Mouse (Mus musculus) liver, adult 2 months (tissue): ENCODE data around the gene Dock1. TPM values are rescaled to one million over a fixed set of nuclear protein-coding genes. Genes with fewer than 3 reads are reported as not detected.

Source experiments
- DNase-seq: peaks from one replicate; pipeline ENCODE4 v3.0.0-alpha.2; 2011; ENCODE audit warnings: low read depth, low spot score; ENCODE audit errors: extremely low read depth
- H3K27ac ChIP-seq: fragments of 200-500 bp; replicated peaks from 2 replicates; pipeline ENCODE4 v1.5.1; 2012; ENCODE audit warnings: low read depth, mild to moderate bottlenecking, control low read depth, inconsistent platforms, low read length; ENCODE audit not compliant: insufficient read depth
- H3K27me3 ChIP-seq: fragments of 200-500 bp; 2 replicates; pipeline ENCODE4 v1.6.1; 2012; ENCODE audit warnings: mild to moderate bottlenecking, moderate library complexity, low read length, inconsistent platforms; ENCODE audit not compliant: control insufficient read depth, insufficient read depth
- H3K36me3 ChIP-seq: fragments of 200-500 bp; 2 replicates; pipeline ENCODE4 v1.6.1; 2012; ENCODE audit warnings: low read length, inconsistent platforms; ENCODE audit not compliant: control insufficient read depth, insufficient read depth
- H3K4me1 ChIP-seq: fragments of 200-500 bp; 2 replicates; pipeline ENCODE4 v1.6.1; 2011; ENCODE audit warnings: low read length; ENCODE audit not compliant: control insufficient read depth, insufficient read depth
- H3K4me3 ChIP-seq: fragments of 200-500 bp; 2 replicates; pipeline ENCODE4 v1.5.1; 2011; ENCODE audit warnings: low read depth, mild to moderate bottlenecking, control low read depth, low read length, moderate library complexity; ENCODE audit not compliant: insufficient read depth
- H3K79me2 ChIP-seq: fragments of 200-500 bp; 2 replicates; pipeline ENCODE4 v1.6.1; 2012; ENCODE audit warnings: inconsistent platforms, mild to moderate bottlenecking, low read length, moderate library complexity; ENCODE audit not compliant: control insufficient read depth, insufficient read depth
- H3K9ac ChIP-seq: fragments of 200-500 bp; 2 replicates; pipeline ENCODE4 v1.6.1; 2012; ENCODE audit warnings: low read depth, mild to moderate bottlenecking, control low read depth, inconsistent platforms, low read length
- CTCF ChIP-seq: fragments of 200-500 bp; IDR thresholded peaks from 2 replicates; pipeline ENCODE4 v1.5.1; 2011; ENCODE audit warnings: low read depth, low read length, control low read depth
- POLR2A ChIP-seq: fragments of 200-500 bp; IDR thresholded peaks from 2 replicates; pipeline ENCODE4 v1.6.1; 2011; ENCODE audit warnings: low read length, control low read depth; ENCODE audit not compliant: insufficient read depth; ENCODE audit errors: extremely low read depth
- WGBS: fragments of 180-500 bp; shearing (Covaris S2); methylation state at CpG from one replicate; pipeline ENCODE4 v1.1.7; 2018; 5-methylcytosine and 5-hydroxymethylcytosine counted together
- polyA plus RNA-seq: library from polyadenylated mRNA; depleted of rRNA; stranded (reverse); fragments of >200 nt; gene quantifications from 2 replicates; pipeline ENCODE4 v1.2.3, GENCODE M21; 2012
- total RNA-seq: library from RNA; depleted of rRNA; stranded (reverse); fragments of >200 nt; gene quantifications from 2 replicates; pipeline ENCODE4 v1.2.3, GENCODE M21; 2014

The Dock1 gene
- total and polyA plus RNA-seq, 2 experiments, result 2.4 to 17.0 TPM

DNA sequence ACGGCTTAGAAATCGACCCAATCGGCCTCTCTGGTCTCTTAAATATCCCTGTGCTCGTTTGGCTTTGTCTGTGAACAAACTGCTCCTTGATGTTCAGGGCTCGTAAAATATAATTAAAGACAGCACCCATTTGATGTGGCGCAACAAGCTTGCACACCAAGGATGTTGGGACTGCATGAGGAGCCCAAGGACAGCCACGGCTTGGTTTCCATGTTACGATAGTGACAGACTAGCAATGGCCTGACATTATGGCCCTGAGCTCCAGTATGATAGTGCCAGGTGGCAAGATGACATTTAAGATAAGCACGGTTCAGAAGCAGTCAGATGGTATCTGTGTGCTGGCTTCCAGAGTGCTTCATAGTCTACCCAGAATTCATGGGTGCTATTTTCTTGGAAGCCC, 332.4 kb downstream of the Dock1 start:
- no peak overlapping the region for H3K9ac ChIP-seq
- H3K27me3 ChIP-seq, result no peaks in the 10 kb centered on the region
- no peak overlapping the region for H3K4me3 ChIP-seq
- no peaks in the 10 kb centered on the region for H3K36me3 ChIP-seq
- no peaks in the 10 kb centered on the region for H3K4me1 ChIP-seq
- TF ChIP-seq CTCF (no peak), POLR2A (no peak)
- 92% methylated on average over 9 of the region's 9 CpGs for WGBS
- no peak for DNase-seq
- H3K79me2 ChIP-seq, result no peaks in the 10 kb centered on the region
- no peak overlapping the region for H3K27ac ChIP-seq

DNA sequence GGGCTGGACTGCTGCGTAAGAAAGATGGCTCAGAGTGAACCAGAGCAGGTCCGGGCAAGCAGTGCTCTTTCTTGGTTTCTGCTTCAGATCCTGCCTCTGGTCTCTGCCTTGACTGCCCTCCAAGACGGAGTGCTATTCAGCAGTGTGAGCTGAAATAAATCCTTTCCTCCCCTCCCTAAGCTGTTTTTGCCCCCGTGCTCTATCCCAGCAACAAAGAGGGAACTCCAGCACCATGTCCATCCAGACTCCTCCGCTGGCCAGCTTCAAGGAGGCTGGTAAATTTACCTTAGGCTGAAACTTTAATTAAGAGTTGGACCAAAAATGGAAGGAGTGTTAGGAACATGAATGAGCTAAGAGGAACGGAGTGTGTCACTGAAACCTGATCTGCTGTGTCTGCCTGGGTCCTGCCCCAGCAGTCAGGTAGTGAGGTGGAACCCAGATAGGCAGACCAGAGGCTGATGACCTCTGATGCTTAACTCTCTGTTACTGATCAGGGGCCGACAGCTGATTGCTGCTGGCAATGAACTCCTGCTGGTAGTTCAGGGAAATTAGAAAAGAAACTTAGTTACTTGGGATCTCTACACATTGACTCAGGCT, 335.6 kb downstream of the Dock1 start:
- Histone ChIP-seq H3K79me2 (no peaks in the 10 kb centered on the region), H3K4me1 (no peaks in the 10 kb centered on the region), H3K27ac (no peak overlapping the region), H3K36me3 (no peaks in the 10 kb centered on the region), H3K9ac (no peak overlapping the region), H3K4me3 (no peak overlapping the region), H3K27me3 (no peaks in the 10 kb centered on the region)
- WGBS, result 81% methylated on average over 7 of the region's 7 CpGs
- DNase-seq, result no peak
- TF ChIP-seq CTCF (no peak), POLR2A (no peak)

DNA sequence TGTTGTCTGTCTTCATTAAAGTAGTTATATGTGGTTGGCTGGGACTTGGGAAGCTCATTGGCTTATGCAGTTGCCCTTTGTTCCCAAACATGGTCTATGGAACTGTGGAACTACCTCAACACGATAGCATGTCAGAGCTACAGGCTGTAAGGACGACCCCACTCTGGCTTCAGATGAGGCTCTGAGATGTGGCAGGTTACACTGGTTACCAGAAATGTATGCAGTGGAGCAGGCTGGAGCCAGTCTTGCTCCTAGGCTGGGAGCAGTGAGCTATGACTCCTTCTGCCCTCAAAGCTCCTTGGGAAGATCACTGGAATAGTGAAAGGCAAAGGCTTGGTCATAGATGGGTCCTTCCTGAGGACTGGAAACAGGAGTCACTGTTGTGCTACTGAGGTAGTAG, 337.6 kb downstream of the Dock1 start:
- no peaks in the 10 kb centered on the region for H3K4me1 ChIP-seq
- WGBS, result 31% methylated on average over 2 of the region's 2 CpGs
- H3K36me3 ChIP-seq, result no peaks in the 10 kb centered on the region
- TF ChIP-seq POLR2A (no peak), CTCF (no peak)
- H3K27ac ChIP-seq, result no peak overlapping the region
- H3K27me3 ChIP-seq, result no peaks in the 10 kb centered on the region
- no peak for DNase-seq
- H3K79me2 ChIP-seq, result no peaks in the 10 kb centered on the region
- no peak overlapping the region for H3K4me3 ChIP-seq
- H3K9ac ChIP-seq, result no peak overlapping the region

DNA sequence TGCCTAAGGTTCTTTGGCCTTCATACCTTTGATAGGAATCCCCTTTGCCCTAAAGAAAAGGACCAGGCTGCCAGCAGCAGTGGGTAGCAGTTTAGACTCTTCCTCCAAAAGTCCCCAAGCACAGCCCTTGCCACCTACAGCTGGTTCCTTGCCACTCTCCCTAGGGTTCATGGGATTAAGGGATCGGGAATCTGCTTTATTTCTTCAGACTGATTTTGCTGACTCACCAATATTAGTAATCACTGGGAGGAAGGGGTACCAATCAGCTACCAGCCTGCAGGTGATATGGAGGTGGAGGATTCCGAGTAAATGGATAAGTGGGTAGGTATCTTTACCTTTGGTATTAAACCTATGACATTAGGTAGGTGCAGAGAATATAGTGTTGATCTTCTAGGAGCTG, 340.5 kb downstream of the Dock1 start:
- no peak for DNase-seq
- H3K4me3 ChIP-seq, result no peak overlapping the region
- no peaks in the 10 kb centered on the region for H3K79me2 ChIP-seq
- TF ChIP-seq POLR2A, result no peak
- no peak for TF ChIP-seq CTCF
- no peaks in the 10 kb centered on the region for H3K36me3 ChIP-seq
- H3K27me3 ChIP-seq, result no peaks in the 10 kb centered on the region
- no peaks in the 10 kb centered on the region for H3K4me1 ChIP-seq
- H3K27ac ChIP-seq, result no peak overlapping the region
- H3K9ac ChIP-seq, result no peak overlapping the region
- 95% methylated on average over 2 of the region's 2 CpGs for WGBS

DNA sequence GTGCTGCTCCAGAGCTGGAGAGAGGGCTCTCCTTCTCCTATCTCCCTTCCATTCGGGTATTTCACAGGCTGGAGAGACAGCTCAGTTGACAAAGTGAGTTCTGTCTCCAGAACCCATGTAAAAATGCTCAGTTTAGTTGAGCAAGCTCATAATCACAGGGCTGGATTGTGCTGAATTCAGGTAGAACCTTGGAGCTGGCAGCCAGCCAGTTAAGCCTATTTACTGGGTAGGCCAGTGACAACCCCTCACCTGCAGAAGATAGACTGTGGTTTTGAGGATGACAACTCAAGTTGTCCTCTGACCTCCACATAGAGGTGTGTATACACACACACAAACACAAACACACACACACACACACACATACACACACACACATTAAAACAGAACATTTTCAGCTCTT, 347.1 kb downstream of the Dock1 start:
- no peaks in the 10 kb centered on the region for H3K36me3 ChIP-seq
- DNase-seq, result no peak
- H3K4me3 ChIP-seq, result no peak overlapping the region
- WGBS, result 76% methylated on average over 1 of the region's 1 CpGs
- no peaks in the 10 kb centered on the region for H3K79me2 ChIP-seq
- no peak overlapping the region for H3K27ac ChIP-seq
- no peaks in the 10 kb centered on the region for H3K27me3 ChIP-seq
- no peak overlapping the region for H3K9ac ChIP-seq
- peaks cover 3% of the 10 kb centered on the region; the same call in 1 of the 2 replicates for H3K4me1 ChIP-seq
- TF ChIP-seq POLR2A (no peak), CTCF (no peak)

DNA sequence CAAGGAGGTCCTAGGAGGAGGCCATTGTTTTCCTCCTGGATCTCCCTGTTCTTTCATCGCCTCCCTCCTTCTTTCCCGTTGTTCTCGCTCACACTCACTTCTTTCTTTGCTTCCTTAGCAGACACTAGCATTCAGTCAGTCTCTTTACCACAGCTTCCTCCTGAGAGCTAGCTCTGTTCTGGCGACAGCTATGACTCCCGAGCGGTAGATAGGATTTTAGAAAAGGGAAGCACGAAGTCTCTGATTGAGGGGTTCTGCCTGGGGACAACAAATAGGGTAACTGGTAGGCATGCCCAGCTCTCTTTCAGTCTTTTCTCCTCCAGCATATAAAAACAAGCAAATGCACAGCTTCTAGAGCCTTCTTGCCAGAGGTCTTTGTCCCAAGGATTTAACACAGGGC, 350.3 kb downstream of the Dock1 start:
- H3K36me3 ChIP-seq, result no peaks in the 10 kb centered on the region
- no peaks in the 10 kb centered on the region for H3K79me2 ChIP-seq
- 88% methylated on average over 7 of the region's 7 CpGs for WGBS
- H3K9ac ChIP-seq, result no peak overlapping the region
- H3K27ac ChIP-seq, result no peak overlapping the region
- TF ChIP-seq POLR2A (no peak), CTCF (no peak)
- peaks cover 3% of the 10 kb centered on the region; the same call in 1 of the 2 replicates for H3K4me1 ChIP-seq
- no peak overlapping the region for H3K4me3 ChIP-seq
- no peaks in the 10 kb centered on the region for H3K27me3 ChIP-seq
- DNase-seq, result no peak
